Mouse (Mus musculus): ENCODE results near the gene Fli1. TPM values are rescaled to one million over a fixed set of nuclear protein-coding genes. Genes with fewer than 3 reads are reported as not detected.

Gene Fli1
- polyA plus RNA-seq, 1 experiment from 2014 or later = 11.5 TPM

GRCm38 (mm10) chr9:32495643-32495997, 47.0 kb downstream of the Fli1 start:
- Histone ChIP-seq H3K27ac (ENCODE audit: low read depth) (no peak overlapping the region), H3K4me3 (ENCODE audit: low read depth, low read length) (no peak overlapping the region), H3K36me3 (replicated peaks; ENCODE audit: insufficient read depth, low read length) (no peaks in the 10 kb centered on the region), H3K9me3 (ENCODE audit: low read length) (no peaks in the 10 kb centered on the region), H3K4me2 (ENCODE audit: low read depth, low read length) (no peak overlapping the region), H3K4me1 (ENCODE audit: insufficient read depth) (peaks cover 11% of the 10 kb centered on the region), H3K9ac (replicated peaks) (no peak overlapping the region), H3K27me3 (ENCODE audit: insufficient read depth, low read length) (no peaks in the 10 kb centered on the region)
- DNase-seq (no peak), ATAC-seq (no peak)
- WGBS (ENCODE audit: insufficient replicate concordance) = 35% methylated on average over 7 of the region's 7 CpGs
- TF ChIP-seq CTCF (IDR thresholded peaks at IDR 0.05; ENCODE audit: low read depth) (no peak), EP300 (IDR thresholded peaks at IDR 0.05; ENCODE audit: low read depth) (no peak)

- Histone ChIP-seq H3K36me3 (replicated peaks; ENCODE audit: insufficient read depth, low read length) (no peaks in the 10 kb centered on the region), H3K4me2 (ENCODE audit: low read depth, low read length) (no peak overlapping the region), H3K27me3 (ENCODE audit: insufficient read depth, low read length) (no peaks in the 10 kb centered on the region), H3K4me1 (ENCODE audit: insufficient read depth) (peaks cover 8% of the 10 kb centered on the region), H3K27ac (ENCODE audit: low read depth) (no peak overlapping the region), H3K9ac (replicated peaks) (no peak overlapping the region), H3K4me3 (ENCODE audit: low read depth, low read length) (no peak overlapping the region), H3K9me3 (ENCODE audit: low read length) (no peaks in the 10 kb centered on the region)
- no peak for ATAC-seq
- WGBS (ENCODE audit: insufficient replicate concordance) = 53% methylated on average over 8 of the region's 8 CpGs
- no peak for DNase-seq
- TF ChIP-seq EP300 (IDR thresholded peaks at IDR 0.05; ENCODE audit: low read depth) (no peak), CTCF (IDR thresholded peaks at IDR 0.05; ENCODE audit: low read depth) (no peak)
Measured at GRCm38 (mm10) chr9:32494891-32495642, 47.6 kb downstream of the Fli1 start.

- ATAC-seq (no peak), DNase-seq (no peak)
- peak; percentile 13; the same call in 1 of the 2 replicates for TF ChIP-seq CTCF (IDR thresholded peaks at IDR 0.05; ENCODE audit: low read depth)
- no peak for TF ChIP-seq EP300 (IDR thresholded peaks at IDR 0.05; ENCODE audit: low read depth)
- Histone ChIP-seq H3K4me2 (ENCODE audit: low read depth, low read length) (no peak overlapping the region), H3K4me1 (ENCODE audit: insufficient read depth) (peaks cover 2% of the 10 kb centered on the region; the same call in 1 of the 2 replicates), H3K9ac (replicated peaks) (no peak overlapping the region), H3K27me3 (ENCODE audit: insufficient read depth, low read length) (no peaks in the 10 kb centered on the region), H3K4me3 (ENCODE audit: low read depth, low read length) (no peak overlapping the region), H3K27ac (ENCODE audit: low read depth) (no peak overlapping the region), H3K36me3 (replicated peaks; ENCODE audit: insufficient read depth, low read length) (no peaks in the 10 kb centered on the region), H3K9me3 (ENCODE audit: low read length) (no peaks in the 10 kb centered on the region)
- WGBS (ENCODE audit: insufficient replicate concordance) = 91% methylated on average over 4 of the region's 4 CpGs
Measured at GRCm38 (mm10) chr9:32493588-32494423, 48.9 kb downstream of the Fli1 start.

DNA sequence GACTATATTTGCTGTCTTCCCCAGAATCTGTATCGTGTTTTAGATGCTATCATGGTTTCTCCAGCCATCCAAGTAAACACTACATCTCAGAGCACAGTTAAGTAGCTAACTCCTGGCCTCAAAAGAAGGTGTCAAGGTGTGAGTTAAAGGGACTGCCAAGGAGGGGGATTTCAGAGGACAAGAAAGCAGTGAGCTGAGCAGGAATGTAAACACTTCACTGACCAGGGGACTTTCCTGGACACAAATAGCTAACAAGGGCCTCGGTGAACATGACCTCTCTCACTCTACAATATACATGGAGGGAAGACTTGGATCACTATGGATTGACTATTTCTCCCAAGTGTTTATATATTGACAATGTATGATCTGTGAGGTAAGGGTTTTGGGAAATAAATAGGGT, 49.9 kb downstream of the Fli1 start:
- no peak for ATAC-seq
- DNase-seq = no peak
- no peak overlapping the region for H3K4me3 ChIP-seq (ENCODE audit: low read depth, low read length)
- H3K4me1 ChIP-seq (ENCODE audit: insufficient read depth) = peaks cover 2% of the 10 kb centered on the region; the same call in 1 of the 2 replicates
- no peak for TF ChIP-seq CTCF (IDR thresholded peaks at IDR 0.05; ENCODE audit: low read depth)
- TF ChIP-seq EP300 (IDR thresholded peaks at IDR 0.05; ENCODE audit: low read depth) = no peak
- WGBS (ENCODE audit: insufficient replicate concordance) = 52% methylated on average over 2 of the region's 2 CpGs
- H3K27me3 ChIP-seq (ENCODE audit: insufficient read depth, low read length) = no peaks in the 10 kb centered on the region
- no peaks in the 10 kb centered on the region for H3K9me3 ChIP-seq (ENCODE audit: low read length)
- no peak overlapping the region for H3K27ac ChIP-seq (ENCODE audit: low read depth)
- no peak overlapping the region for H3K9ac ChIP-seq (replicated peaks)
- no peaks in the 10 kb centered on the region for H3K36me3 ChIP-seq (replicated peaks; ENCODE audit: insufficient read depth, low read length)
- no peak overlapping the region for H3K4me2 ChIP-seq (ENCODE audit: low read depth, low read length)

DNA sequence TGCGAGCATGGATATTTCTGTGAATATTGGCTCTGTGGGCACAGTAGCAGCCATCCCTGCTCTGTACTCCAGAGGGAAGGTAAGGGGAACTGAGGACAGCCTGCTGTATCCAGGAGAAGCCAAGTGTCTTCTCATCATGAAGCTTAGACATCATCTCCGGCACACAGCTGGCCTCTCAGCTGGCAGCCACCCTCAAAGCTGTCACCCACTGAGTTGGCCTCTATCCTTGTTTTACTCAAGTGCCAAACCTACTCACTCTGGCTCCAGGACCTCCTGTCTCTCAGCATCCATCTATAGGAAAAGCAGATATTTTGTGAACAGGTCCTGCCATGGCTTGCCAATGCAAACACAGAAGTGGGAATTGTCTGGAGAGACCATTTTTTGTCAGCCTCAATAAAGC, 51.2 kb downstream of the Fli1 start:
- no peak for DNase-seq

DNA sequence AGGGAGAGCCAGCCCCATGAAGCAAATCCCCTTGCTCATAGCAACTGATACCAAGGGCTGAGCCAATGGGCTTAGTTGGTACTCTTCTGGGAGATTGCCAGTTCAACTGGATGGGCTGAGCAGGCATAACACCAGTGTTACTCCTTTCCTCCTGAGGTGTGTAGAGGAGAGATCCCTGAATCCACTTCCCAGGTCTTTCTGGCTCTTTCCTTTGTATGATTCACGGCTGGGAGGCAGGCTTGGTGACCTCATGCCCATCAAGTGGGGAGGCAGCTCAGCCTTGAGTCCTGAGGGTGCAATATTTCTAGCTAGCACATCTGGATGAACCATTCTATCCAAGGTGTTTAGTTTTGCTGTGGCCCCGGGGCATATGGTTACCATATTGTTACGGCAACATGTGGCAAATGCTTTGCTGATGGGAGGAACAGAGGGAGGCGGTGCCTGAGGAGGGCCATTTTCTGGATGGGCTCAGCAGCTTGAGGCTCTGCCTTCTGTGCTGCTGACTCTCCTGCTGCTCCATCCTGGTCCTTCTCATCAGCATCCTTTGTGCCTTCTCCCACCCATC, 52.8 kb downstream of the Fli1 start:
- Histone ChIP-seq H3K9ac (replicated peaks) (no peak overlapping the region), H3K4me3 (ENCODE audit: low read depth, low read length) (no peak overlapping the region), H3K4me2 (ENCODE audit: low read depth, low read length) (no peak overlapping the region), H3K4me1 (ENCODE audit: insufficient read depth) (no peaks in the 10 kb centered on the region; the same call in 1 of the 2 replicates), H3K9me3 (ENCODE audit: low read length) (no peaks in the 10 kb centered on the region), H3K36me3 (replicated peaks; ENCODE audit: insufficient read depth, low read length) (no peaks in the 10 kb centered on the region), H3K27ac (ENCODE audit: low read depth) (no peak overlapping the region), H3K27me3 (ENCODE audit: insufficient read depth, low read length) (no peaks in the 10 kb centered on the region)
- 75% methylated on average over 4 of the region's 4 CpGs for WGBS (ENCODE audit: insufficient replicate concordance)
- DNase-seq (no peak), ATAC-seq (no peak)
- TF ChIP-seq EP300 (IDR thresholded peaks at IDR 0.05; ENCODE audit: low read depth) (no peak), CTCF (IDR thresholded peaks at IDR 0.05; ENCODE audit: low read depth) (no peak)

More for the DNA sequence above, 51.2 kb downstream of the Fli1 start:
- H3K9me3 ChIP-seq (ENCODE audit: low read length) = no peaks in the 10 kb centered on the region
- no peak for TF ChIP-seq CTCF (IDR thresholded peaks at IDR 0.05; ENCODE audit: low read depth)
- TF ChIP-seq EP300 (IDR thresholded peaks at IDR 0.05; ENCODE audit: low read depth) = no peak
- H3K4me2 ChIP-seq (ENCODE audit: low read depth, low read length) = no peak overlapping the region
- H3K27me3 ChIP-seq (ENCODE audit: insufficient read depth, low read length) = no peaks in the 10 kb centered on the region
- no peak overlapping the region for H3K9ac ChIP-seq (replicated peaks)
- ATAC-seq = no peak
- H3K27ac ChIP-seq (ENCODE audit: low read depth) = no peak overlapping the region
- H3K4me1 ChIP-seq (ENCODE audit: insufficient read depth) = peaks cover 2% of the 10 kb centered on the region
- 78% methylated on average over 2 of the region's 2 CpGs for WGBS (ENCODE audit: insufficient replicate concordance)
- no peak overlapping the region for H3K4me3 ChIP-seq (ENCODE audit: low read depth, low read length)
- H3K36me3 ChIP-seq (replicated peaks; ENCODE audit: insufficient read depth, low read length) = no peaks in the 10 kb centered on the region
